Mouse (Mus musculus): ENCODE measurements at regions not wholly inside any gene's neighbourhood (a gene's known extent, or its start where the extent isn't known, plus 50 kb on each side); places are given as distances from the start of the nearest gene placed in this dataset.
A peak's percentile ranks its signal among the peaks of the same experiment; 100 is the strongest.

DNA sequence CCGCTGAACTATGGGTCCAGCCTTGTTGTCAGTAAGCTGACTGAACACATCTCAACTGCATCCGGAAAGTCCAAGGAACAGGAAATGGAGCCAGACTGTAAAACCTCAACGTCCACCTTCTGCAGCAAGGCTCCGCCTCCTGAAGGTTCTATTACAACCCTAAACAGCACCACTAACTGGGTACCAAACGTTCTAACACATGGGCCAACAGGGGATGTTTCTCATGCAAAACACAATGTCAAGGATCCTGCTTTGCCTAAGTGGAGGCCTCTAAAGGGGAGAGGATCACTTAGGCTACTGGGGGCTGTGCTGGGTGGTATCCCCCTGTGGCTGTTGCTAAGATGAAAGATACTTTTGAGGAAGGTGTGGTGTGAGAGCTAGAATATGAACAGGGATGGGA is 51.0 kb upstream of the Stt3b start:
- no peak for DNase-seq

DNA sequence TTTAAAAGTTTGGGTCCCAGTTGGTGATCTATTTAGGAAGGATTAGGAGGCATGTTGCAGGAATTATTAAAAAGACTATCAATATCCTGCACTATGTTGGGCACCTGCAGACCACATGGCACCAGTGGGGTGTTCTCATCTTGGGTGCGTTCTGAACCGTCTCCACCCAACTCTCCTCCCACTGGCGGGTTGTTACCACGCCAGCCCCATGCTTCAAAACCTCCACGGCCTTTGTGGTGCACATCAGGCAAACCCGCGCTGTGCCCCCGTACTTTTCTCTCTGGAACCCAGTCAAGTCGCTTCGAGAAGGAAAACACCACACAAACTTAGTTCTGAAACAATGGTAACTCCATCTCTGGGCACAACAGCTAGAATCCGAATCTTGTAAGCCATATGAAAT is 51.7 kb upstream of the Stt3b start:
- DNase-seq: no peak

GRCm38 (mm10) chr9:115362486-115362885 is 52.3 kb upstream of the Stt3b start:
- DNase-seq: no peak

GRCm38 (mm10) chr9:115364919-115365861 is 55.0 kb upstream of the Stt3b start:
- DNase-seq: peak; percentile 34

DNA sequence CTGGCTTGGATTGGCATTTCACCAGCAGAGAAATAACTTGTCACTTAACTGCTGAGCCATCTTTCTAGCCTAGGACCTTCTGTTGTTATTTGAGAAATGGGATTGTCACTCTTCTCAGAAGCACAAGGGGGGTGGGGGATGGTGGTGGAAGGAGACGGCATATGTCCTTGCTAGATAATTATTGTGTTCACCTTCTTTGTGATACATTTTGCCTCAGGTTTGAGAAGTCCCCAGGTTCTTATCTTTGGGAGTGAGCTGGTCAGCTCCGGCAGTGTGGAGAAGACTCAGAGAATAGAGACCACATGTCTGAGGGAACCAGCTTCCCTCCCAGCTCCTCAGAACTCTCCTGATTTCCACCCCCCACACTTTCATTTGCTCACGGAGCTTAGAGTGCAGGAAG is 57.6 kb upstream of the Stt3b start:
- no peak for DNase-seq

DNA sequence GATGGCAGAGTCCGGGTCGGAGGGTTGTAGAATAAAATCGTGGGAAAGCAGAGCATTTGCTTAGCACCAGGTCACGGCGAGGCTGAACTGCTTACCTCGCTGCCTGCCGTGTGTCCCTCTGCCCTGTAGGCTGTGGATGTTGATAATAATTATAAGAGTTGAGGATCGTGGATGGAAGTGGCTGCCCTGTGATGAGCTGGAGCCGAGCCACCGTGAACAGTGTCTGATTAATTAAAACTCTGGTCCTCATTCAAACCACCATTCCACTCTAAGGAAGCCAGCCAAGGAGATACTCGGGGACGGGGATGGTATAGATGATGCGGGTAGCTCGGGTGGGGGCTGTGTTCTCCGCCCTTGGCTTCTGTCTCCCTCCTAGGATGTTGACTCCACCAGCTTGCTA is 70.1 kb upstream of the Stt3b start:
- DNase-seq: no peak

- no peak for DNase-seq
Measured at GRCm38 (mm10) chr9:115382824-115383475, 72.7 kb upstream of the Stt3b start.

DNA sequence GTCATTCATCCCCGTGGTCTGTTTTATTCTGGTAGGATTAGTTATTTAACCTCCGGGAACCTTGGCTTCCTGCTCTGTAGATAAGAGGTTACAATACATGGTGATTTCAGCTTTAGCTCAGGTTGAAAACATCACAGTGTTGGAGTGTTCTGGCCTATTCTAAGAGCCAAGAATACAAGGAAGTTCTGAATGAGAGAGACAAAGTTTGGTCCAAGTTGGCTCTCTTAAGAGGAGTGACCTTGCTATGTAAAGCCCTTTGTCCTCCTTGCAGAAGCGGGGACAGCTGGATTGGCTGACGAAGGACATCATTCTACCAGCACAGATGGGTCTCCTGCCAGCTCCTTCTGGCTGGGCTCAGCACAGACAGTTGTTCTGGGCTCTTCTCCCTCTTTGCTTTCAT is 73.7 kb upstream of the Stt3b start:
- DNase-seq: no peak

DNA sequence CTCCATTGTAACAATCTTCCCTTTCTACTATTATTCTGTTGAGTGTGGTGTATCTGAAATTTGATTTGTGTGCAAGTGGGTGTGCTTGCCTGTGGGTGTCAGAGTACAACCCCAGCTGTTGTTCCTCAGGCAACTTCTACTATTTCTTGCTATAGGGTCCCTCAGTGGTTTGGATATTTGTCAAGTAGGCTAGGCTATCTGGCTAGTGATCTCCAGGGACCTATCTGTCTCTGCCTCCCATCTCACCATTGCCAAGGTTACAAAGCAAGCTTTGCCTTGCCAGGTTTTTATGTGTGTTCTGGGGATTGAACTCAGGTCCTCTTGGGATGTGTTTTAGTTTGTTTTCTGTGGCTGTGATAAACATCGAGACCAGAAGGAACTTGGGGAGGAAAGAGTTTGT is 74.1 kb upstream of the Stt3b start:
- DNase-seq: no peak

DNA sequence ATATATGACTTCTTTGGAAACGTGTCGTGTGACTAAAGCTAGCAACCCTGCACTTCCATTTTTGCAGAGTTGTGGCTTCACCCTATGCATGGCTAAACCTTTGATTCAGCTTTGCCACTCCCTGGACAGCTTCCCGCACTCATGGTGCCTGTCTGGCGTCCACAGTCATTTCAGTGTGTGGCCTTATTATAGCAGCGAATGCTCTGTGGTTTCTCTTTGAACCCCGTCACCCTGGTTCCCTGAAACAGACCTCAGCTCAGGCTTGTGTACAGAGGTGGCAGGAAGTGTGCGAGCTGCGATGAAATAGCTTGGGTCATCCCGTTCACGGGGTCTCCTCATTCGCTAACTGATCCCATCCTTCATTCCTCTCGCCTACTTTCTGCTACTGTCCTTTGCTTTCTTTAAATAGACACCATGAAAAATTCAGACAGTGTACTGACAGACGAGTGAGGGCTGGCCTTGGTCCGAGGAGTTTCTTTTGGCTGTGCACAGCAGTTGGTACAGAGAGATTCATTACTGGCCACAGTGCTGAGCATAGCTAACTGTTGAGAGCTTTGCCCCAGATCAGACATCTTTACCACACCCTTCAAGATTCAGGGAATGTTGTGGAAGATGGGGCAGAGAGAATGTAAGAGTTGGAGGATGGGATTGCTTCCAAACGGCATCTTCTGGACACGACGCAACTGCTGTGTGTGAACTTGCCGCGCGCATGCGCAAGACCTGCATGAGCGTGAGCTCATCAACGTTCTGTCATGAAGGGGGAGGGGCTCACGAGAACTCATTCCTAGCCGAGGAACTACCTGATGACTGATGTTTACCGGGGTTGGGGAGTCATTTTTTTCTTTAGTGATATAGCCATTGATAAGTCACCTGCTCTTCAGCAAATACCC is 77.5 kb upstream of the Stt3b start:
- no peak for DNase-seq

DNA sequence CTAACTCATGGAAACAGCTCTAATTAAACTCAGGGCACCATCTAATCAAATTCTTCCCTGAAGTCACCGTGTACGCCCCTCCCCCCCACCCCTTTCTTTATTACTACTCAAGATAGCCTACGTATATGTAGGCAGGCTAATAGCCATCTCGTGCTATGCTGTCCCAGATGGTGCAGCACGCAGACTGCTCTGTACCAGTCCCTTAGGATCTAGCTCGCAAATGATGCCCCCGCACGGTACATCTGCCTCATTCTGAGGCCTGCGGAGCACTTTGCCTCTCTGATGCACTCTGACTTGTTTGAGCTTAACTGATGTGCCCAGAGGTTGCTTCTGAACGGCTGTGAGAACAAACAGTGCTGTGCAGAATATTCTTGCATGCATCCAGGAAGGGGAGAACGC is 78.1 kb upstream of the Stt3b start:
- DNase-seq: no peak

DNA sequence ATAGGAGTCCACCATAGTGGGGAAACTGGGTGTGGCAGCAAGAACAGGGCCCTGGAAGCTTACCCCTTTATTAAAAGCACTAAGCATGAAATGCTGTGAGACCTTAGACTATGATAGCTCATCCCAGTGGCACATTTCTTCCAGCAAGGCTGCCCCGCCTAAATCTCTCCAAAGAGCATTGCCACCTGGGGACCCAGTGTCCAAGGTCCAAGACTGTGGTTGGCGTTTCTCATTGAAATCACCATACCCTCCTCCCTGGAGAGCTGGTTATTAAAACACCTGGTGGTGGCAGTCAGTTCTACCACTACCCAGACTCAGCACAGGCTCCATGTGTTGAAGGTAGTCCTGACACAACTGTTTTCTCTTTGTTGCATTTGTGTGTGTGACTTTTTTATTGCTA is 78.9 kb upstream of the Stt3b start:
- DNase-seq: no peak

DNA sequence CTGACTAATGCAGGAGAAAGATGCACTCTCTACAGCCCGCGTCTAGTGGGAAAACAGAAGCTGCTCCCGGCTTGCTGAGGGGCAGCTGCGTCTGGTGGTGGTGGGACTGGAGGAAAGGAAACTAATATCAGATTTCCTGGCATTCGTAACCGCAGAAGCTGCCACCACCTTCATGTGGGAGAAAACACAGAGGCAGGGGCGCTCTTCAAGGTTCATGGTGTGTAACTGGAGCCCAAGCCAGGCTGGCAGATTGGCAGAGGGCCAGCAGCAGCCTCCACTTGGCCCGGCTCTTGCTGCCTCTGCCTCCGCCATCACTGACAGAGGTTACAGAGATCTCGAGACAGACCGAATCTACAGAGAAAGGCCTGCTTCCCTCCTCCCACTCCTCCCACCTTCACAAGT is 80.7 kb upstream of the Stt3b start:
- DNase-seq: peak; percentile 76

DNA sequence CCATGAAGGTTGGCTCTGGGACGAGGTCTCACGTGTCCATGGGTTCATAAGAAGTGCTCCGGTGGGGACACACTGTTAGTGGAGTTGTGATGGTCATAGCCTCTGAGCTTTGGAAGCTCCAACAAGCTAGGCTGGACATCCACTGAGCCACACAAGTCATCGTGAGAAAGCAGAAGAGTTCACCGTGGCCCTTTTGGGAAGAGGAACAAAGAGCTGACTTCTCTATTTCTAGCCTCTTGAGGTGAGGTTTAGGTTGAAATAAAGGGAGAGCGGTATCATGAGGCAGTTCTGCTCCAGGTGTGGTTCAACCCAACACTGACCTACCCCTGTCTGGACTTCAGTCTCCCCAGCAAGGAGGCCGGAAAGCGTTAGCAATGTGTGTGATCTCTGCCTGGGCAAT is 85.3 kb upstream of the Stt3b start:
- DNase-seq: no peak

- DNase-seq: no peak
Measured at GRCm38 (mm10) chr9:115400461-115400860, 90.2 kb upstream of the Stt3b start.

- peak; percentile 7 for DNase-seq
Measured at GRCm38 (mm10) chr9:115401405-115402151, 91.4 kb upstream of the Stt3b start.

- no peak for DNase-seq
Measured at GRCm38 (mm10) chr9:115402661-115403060, 92.4 kb upstream of the Stt3b start.

DNA sequence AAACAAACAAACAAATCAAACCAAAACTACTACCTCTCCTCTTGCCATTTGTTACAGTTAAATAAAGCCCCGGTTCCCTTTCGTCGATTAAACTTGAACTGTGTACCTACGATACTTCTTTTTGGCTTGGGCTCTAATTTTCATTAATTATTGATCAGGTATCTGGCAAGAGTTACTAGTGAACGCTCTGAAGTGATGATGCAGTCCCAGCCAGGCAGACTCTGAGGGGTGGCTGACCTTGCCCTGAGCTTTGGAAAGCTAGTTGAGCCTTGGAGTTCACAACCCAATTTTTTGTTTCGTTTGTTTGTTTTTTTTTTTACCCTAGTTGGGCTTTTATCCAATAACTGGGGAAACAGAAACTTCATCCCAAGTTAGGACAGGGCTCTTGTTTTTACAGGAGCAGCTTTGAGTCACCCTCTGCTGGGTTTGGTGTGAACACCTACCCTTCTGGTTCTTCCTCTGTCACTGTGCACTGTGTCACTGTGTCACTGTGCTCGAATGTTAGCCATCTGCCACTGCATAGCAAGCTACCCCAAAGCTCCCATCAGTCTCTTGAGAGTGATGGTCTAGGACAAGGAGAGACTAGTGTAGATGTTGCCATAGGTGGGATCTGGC is 93.2 kb upstream of the Stt3b start:
- DNase-seq: peak; percentile 50

GRCm38 (mm10) chr9:115407901-115408470 is 97.8 kb upstream of the Stt3b start:
- no peak for DNase-seq

- no peak for DNase-seq
Measured at GRCm38 (mm10) chr9:115408886-115409285, 98.7 kb upstream of the Stt3b start.

- DNase-seq: no peak
Measured at GRCm38 (mm10) chr9:115414190-115414589, 104.0 kb upstream of the Stt3b start.

DNA sequence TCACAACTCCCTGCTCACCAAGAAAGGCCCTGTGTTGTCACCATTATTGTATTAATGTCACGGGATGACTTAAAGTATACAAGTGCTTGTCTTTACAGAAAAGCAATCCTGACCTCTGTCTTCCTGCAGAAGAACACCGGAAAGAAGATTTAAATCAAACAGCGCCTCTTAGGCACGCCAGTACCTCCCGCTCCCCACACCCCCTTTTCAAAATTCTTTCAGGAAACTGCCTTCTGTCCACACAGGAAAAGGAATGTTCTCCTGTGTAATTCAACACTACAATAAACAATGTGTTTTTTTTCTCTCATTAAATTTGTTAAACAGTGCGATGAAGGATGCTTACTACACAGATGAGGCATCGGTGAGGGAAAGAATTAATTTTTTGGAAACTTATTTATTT is 112.6 kb upstream of the Stt3b start:
- no peak for DNase-seq
